Mouse (Mus musculus) neutrophil, adult 65 days (primary cell): Measurements from ENCODE around the gene Rccd1. TPM values are rescaled to one million over a fixed set of nuclear protein-coding genes. Genes with fewer than 3 reads are reported as not detected.

Experiments
- total RNA-seq: library from RNA; stranded (reverse); gene quantifications from 2 replicates; pipeline ENCODE4 v1.2.4, GENCODE M21; 2023

The Rccd1 gene
- 2.7 and 2.9 TPM in 2 replicates for total RNA-seq

GRCm38 (mm10) chr7:80324043-80324815 is at the start of gene Rccd1:
Gene Rccd1, minus strand, starts transcription at chr7:80324454.

DNA sequence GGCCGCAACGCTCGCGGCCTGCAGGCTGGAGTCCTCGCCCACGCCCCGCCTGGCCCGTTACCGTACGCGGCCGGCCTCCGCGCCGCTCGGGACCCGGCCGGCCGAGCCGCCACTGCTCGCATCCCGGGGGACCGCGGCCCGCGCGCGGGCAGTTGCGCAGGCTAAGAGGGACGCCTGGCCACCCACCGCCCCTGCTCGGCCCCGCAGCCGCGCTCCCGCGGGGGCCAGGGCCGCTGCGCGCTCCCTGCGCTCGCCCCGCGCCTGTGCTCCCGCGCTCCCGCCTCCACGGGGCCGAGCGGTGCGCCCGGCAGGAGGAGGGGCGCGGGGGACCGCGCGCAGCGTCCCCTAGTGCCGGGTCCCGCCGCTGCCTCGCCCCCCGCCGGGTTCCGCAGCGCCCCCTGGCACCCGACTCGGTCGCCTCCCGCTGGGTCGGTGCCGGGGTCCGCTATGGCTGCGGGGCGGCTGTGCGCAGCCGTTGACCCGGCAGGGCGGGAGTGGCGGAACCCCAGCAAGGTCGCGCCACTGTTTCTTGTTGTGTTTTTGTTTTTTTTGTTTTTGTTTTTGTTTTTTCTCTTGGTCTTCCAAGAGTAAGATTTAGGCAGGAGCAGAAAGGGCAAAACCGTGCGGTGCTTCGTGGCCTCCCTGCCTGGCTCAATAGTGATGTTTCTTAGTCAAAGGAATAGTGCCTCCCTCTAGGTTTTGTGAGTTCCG is 46.9 kb upstream of the Rccd1 start, which contains the start of gene Man2a2:
Gene Man2a2 (minus strand): TSS at position 335 of the 711 bp plus-strand sequence.

GRCm38 (mm10) chr7:80342858-80343257 is 18.6 kb upstream of the Rccd1 start, which contains the start of gene Hddc3:
Gene Hddc3, plus strand, starts transcription at chr7:80343104.

DNA sequence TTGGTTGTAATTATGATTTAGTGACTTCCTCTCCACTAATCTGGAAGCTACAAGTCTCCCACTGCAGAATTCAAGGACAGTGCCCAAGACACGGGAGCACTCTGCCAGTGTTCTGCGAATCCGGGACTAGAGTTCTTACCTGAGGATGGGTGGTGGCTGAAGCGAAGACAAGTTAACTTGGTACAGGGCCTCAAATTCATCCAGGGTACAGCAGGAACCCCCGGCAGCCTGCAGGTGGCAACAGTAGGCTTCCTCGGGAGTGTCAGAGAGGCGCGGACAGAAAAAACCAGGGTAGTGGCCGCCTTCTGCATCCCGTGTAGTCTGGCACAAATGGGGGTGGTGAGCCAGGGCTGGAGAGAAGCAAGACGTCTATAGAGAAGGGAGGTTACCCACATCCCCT is 16.5 kb upstream of the Rccd1 start, which contains the start of gene Unc45a:
Gene Unc45a (minus strand): TSS at position 213 of the 400 bp plus-strand sequence.

DNA sequence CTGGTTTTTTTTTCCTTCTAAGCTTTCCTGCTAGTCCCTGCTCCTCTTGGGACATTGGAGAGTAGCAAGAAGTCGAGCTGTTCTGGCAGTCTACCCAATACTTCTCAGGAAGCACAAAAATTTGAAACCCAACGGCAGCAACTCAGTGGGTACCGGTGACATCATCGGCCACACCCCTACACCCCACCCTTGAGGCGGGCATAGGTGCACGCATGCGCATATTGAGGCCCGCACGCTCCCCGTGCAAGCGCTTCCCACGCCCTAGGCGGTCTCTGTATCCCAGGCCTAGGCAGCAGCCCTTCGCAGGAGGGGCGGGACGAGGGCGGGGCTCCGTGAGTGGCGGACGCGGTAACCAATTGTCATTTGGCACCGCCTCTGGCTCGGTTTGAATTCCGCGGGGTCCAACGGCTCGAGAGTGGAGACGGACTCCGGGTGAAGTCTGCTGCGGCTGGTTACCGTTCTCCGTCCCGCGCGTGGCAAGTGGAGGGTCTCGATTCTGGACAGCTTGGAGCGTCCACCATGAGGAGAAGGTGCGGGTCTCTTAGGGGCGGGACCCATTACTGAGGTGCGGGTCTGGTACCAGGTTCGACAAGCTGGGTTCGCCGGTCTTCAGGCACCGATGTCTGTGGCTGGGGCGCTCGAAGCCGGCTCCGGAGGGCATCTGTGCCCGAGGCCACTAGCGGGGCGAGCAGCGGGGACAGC is 30.0 kb downstream of the Rccd1 start, which contains the start of gene Prc1:
Gene Prc1 (plus strand): TSS at position 389 of the 702 bp plus-strand sequence.

DNA sequence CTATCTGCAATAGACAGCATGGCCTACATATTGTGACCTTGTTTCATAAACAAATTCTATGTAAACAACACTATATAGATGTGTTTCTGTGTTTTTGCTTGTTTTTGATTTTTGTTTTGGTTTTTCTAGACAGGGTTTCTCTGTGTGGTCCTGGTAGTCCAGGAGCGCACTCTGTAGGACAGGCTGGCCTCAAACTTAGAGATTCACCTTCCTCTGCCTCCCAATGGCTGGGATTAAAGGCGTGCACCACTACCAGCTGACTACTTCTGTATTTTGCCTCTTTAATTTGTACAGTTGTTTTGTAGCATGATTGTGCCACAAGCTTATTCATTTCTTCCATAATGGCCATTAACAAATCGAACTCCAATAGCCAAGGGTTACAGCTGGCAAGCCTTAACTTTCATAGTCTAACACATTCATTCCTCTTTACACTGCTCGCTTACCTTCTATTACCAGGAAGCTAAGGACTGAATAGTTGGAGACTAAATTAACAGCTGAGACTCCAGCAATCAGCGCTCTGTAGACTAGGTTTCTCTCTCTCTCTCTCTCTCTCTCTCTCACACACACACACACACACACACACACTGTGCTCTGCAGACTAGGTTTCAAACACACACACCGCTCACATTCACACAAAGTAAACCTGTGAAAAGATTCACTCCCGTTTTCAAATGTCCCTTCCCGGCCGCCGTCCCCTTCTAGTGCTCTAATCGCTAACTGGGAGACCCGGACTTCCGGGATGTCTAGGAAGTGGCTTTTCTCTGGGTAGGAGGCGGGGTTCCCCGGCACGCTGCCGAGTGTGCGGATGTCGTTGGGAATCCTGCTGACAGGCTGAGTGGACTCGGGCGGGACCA is 55.1 kb downstream of the Rccd1 start, which contains the start of gene Vps33b:
Gene Vps33b (plus strand): TSS at position 753 of the 854 bp plus-strand sequence.

DNA sequence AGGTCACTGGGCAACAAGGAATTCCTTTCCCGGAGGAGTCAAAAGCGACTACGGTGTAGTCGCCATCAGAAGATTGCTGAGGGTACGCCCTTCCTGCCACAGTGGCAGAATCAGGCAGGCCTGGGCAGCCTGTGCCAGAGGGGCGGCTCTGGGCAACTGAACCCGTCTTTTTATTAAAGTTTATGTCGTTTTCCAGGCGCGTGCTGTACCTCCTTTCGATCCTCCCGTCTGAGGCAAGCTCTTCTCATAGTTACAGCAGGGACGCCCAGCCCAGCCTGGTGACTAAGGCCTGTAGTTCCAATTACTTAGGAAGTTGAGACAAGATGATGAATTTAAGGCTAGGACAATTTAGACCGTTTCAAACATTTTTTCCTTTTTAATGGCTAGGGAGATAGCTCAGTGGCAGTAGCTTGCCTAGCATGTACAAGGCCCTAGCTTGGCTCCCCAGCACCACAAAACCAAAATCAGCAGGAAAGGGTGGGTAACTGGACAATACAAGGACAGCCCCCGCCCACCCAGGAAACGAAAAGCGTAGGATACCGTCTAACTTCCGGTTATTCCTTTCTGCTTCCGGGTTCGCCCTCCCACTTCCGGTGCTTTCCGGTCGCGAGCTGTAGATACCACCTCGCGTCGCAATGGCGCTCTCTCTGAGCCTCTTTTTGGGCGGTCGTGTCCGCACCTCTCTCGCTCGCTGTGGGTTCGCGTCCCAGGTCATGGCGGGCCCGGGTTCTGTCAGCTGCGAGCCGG is 63.5 kb downstream of the Rccd1 start, which contains the start of gene Ngrn:
Gene Ngrn (plus strand): TSS at position 591 of the 747 bp plus-strand sequence.

DNA sequence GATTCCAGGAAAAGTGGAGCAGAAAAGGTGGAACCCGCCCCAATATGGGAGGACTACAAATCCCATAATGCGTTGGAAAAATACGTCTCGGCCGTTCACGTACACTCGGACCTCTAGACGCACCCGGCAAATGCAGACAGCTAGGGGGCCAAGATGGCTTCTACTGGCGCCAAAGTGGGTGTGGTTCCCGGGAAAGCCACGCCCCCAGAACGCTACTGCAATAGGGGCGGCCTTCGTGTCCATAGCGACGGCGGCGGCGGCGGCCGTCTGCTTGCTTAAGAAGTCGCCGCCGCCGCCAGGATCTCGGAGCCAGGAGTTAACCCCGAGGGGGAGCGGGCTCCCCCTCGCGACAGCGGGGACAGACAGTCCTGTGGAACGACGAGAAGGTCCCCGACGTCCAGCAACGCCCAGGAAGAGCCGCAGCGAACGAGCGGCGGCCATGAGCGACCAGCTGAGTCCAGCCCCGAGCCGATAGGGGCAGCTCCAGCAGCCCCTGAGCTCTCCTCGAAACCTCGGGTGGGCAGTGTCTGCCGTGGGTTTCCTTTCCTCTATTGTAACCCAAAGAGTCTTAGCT is 78.0 kb downstream of the Rccd1 start, which contains the start of gene Ttll13:
Gene Ttll13 (plus strand): TSS at position 229 of the 574 bp plus-strand sequence.

Other genes starting within 250 kb of the Rccd1 start
- 30.7 and 40.8 TPM in 2 replicates for gene Idh2, start 209.1 kb downstream of the Rccd1 start, total RNA-seq
- 26.1 and 31.5 TPM in 2 replicates for gene Sema4b, start 137.6 kb downstream of the Rccd1 start, total RNA-seq
- 85.6 and 88.1 TPM in 2 replicates for gene Cib1, start 91.6 kb downstream of the Rccd1 start, total RNA-seq
- 1.3 TPM in 2 replicates for gene Gdpgp1, start 91.6 kb downstream of the Rccd1 start, total RNA-seq
- 0.38 TPM in 1 of 2 replicates, not detected in the other for gene Ttll13, start 78.1 kb downstream of the Rccd1 start, total RNA-seq
- gene Ngrn, start 63.2 kb downstream of the Rccd1 start, total RNA-seq, result 11.3 and 14.8 TPM in 2 replicates
- 11.5 and 15.7 TPM in 2 replicates for gene Vps33b, start 54.8 kb downstream of the Rccd1 start, total RNA-seq
- gene Prc1, start 30.0 kb downstream of the Rccd1 start, total RNA-seq, result 75.8 and 85.9 TPM in 2 replicates
- 73.6 and 85.6 TPM in 2 replicates for gene Unc45a, start 16.6 kb upstream of the Rccd1 start, total RNA-seq
- gene Hddc3, start 18.6 kb upstream of the Rccd1 start, total RNA-seq, result 2.9 and 8.2 TPM in 2 replicates
- 25.9 and 38.5 TPM in 2 replicates for gene Man2a2, start 46.9 kb upstream of the Rccd1 start, total RNA-seq
- gene Fes, start 63.5 kb upstream of the Rccd1 start, total RNA-seq, result 584 and 690 TPM in 2 replicates
- gene Furin, start 81.0 kb upstream of the Rccd1 start, total RNA-seq, result 208 and 299 TPM in 2 replicates
- gene Blm, start 210.7 kb upstream of the Rccd1 start, total RNA-seq, result 12.6 and 17.2 TPM in 2 replicates